Mouse (Mus musculus): ENCODE results near the gene Gyg. TPM values are rescaled to one million over a fixed set of nuclear protein-coding genes. Genes with fewer than 3 reads are reported as not detected.

Gyg gene
- total and polyA plus RNA-seq, 2 experiments from 2014 or later = 35.9 to 69.3 TPM

DNA sequence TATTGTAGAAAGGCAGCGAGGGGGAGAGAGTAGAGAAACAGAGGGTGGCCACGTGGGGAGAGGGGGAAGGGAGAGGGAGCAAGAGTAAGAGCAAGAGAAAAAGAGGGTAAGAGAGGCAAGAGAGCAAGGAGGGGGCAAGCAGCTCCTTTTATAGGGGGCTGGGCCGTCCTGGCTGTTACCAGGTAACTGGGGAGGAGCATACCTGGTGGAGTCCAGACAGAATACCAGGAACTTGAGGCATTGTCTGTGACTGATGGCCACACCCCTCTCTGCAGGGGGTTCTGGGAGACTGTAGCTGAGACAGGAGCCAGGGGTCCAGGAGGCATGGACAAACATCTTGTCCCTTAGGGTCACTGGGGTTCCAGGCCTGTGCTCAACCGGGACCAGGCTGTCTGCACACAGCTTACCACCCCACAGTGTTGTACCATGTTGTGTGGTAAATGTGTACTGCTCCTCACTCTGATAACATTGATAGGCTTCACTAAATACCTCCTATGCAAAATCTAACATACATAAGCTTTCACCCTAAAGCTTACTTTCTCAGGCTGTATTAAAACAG is 35.4 kb downstream of the Gyg start:
- WGBS = 56% methylated on average over 4 of the region's 4 CpGs
- DNase-seq (no peak), ATAC-seq (no peak)
- TF ChIP-seq CTCF (IDR thresholded peaks at IDR 0.05; ENCODE audit: low read depth) = no peak
- no peak overlapping the region for H3K4me2 ChIP-seq (ENCODE audit: low read depth)
- H3K4me1 ChIP-seq (ENCODE audit: insufficient read depth) = no peaks in the 10 kb centered on the region
- H3K36me3 ChIP-seq (ENCODE audit: insufficient read depth) = peaks cover 9% of the 10 kb centered on the region; the same call in 1 of the 2 replicates
- H3K27me3 ChIP-seq (ENCODE audit: insufficient read depth, low read length) = no peaks in the 10 kb centered on the region
- no peak overlapping the region for H3K4me3 ChIP-seq (ENCODE audit: low read depth, low read length)
- H3K27ac ChIP-seq (ENCODE audit: low read depth, low read length) = no peak overlapping the region
- H3K9ac ChIP-seq = no peak overlapping the region
- H3K9me3 ChIP-seq (ENCODE audit: low read length) = no peaks in the 10 kb centered on the region

DNA sequence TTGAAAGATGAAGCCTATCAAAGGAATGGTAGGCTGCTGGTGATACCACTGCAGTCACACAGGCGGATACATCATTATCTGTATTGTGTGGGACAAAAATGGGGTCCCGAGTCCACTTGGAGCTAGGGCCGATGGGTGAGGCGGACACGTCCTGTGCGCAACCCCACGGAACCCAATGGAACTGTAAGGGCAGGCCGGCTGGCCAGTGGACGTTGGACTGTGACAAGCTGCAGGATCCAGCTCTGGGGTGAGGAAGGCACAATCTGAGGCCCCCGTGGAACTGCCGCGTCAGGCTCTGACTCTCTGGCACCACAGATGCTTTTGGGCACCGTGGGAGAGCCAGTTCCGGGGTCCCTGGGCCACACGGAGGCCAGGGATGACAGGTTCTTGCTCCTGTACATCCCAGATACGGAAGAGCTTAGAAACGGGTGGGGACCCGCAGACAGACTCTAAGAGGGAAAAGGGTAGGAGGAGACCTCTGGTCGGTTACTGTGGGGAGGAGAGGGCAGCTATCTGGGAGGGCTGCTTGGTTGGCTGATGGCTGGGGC is 36.0 kb downstream of the Gyg start:
- ATAC-seq (no peak), DNase-seq (no peak)
- Histone ChIP-seq H3K4me3 (ENCODE audit: low read depth, low read length) (no peak overlapping the region), H3K4me2 (ENCODE audit: low read depth) (no peak overlapping the region), H3K36me3 (ENCODE audit: insufficient read depth) (peaks cover 9% of the 10 kb centered on the region; the same call in 1 of the 2 replicates), H3K9me3 (ENCODE audit: low read length) (no peaks in the 10 kb centered on the region), H3K4me1 (ENCODE audit: insufficient read depth) (no peaks in the 10 kb centered on the region), H3K27me3 (ENCODE audit: insufficient read depth, low read length) (no peaks in the 10 kb centered on the region), H3K9ac (no peak overlapping the region), H3K27ac (ENCODE audit: low read depth, low read length) (no peak overlapping the region)
- WGBS = 91% methylated on average over 19 of the region's 19 CpGs
- TF ChIP-seq CTCF (IDR thresholded peaks at IDR 0.05; ENCODE audit: low read depth) = no peak

DNA sequence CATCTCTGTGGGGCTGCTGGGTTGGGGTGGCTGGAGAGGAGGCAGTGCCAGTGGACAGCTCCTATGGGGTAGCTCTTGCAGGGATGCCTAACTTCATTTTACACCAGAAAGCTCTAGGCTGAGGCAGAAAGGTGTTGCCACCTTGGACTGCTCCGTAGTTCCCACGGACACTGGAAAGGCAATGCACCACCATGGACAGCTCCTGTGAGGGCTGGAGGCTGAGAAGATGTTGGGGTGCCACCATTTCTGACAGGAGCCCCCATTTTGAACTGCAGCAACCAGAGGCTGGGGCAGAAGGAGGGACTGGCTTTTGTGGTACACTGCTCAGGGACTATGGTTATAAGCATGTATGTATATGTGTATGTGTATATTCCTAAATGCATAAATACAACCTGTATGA is 43.2 kb downstream of the Gyg start:
- Histone ChIP-seq H3K36me3 (ENCODE audit: insufficient read depth) (peaks cover 15% of the 10 kb centered on the region), H3K27ac (ENCODE audit: low read depth, low read length) (no peak overlapping the region), H3K9ac (no peak overlapping the region), H3K27me3 (ENCODE audit: insufficient read depth, low read length) (no peaks in the 10 kb centered on the region), H3K4me1 (ENCODE audit: insufficient read depth) (no peaks in the 10 kb centered on the region), H3K4me2 (ENCODE audit: low read depth) (no peak overlapping the region), H3K9me3 (ENCODE audit: low read length) (no peaks in the 10 kb centered on the region), H3K4me3 (ENCODE audit: low read depth, low read length) (no peak overlapping the region)
- 95% methylated on average over 2 of the region's 2 CpGs for WGBS
- ATAC-seq = no peak
- no peak for DNase-seq
- TF ChIP-seq CTCF (IDR thresholded peaks at IDR 0.05; ENCODE audit: low read depth) = no peak

DNA sequence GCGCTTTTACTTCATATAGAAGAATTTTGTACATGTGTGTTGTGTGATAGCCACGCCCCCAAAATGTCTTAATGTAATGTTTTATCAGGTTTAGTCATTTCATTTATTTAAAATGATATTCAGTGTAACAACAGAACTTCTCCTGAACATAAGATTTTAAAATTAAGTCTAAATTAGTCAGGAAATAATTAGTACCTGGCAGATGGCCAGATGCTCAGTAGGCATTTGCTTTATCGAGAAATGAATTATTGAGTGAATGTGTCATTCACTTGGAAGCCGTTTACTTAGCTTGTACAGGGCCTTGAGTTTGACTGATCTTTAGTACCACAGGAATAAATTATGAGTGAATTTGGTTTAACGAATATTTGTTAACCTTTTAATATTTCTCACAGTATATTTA is 46.2 kb downstream of the Gyg start:
- ATAC-seq = no peak
- no peak for TF ChIP-seq CTCF (IDR thresholded peaks at IDR 0.05; ENCODE audit: low read depth)
- peak; percentile 14 for DNase-seq
- Histone ChIP-seq H3K36me3 (ENCODE audit: insufficient read depth) (peaks cover 15% of the 10 kb centered on the region), H3K9me3 (ENCODE audit: low read length) (no peaks in the 10 kb centered on the region), H3K27ac (ENCODE audit: low read depth, low read length) (no peak overlapping the region), H3K9ac (no peak overlapping the region), H3K4me1 (ENCODE audit: insufficient read depth) (no peaks in the 10 kb centered on the region), H3K27me3 (ENCODE audit: insufficient read depth, low read length) (no peaks in the 10 kb centered on the region), H3K4me2 (ENCODE audit: low read depth) (no peak overlapping the region), H3K4me3 (ENCODE audit: low read depth, low read length) (no peak overlapping the region)
- 51% methylated on average over 5 of the region's 5 CpGs for WGBS

DNA sequence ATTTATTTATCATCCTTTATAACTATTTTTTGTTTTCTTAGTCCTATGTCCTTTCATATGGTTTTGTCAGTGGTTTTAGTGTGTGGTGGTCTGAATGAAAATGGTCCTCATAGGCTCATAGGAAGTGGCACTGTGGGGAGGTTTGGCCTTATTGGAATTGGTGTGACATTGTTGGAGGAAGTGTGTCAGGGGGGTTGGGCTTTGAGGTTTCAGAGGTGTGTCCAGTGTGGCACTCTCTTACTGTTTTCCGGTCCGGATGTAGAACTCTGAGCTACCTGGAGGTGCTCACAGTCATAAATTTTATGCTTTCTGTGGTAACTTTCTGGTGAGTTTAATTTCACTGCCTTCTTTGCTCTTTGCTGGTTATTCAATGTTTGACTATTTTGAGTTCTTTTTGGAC is 50.3 kb downstream of the Gyg start:
- Histone ChIP-seq H3K9me3 (ENCODE audit: low read length) (no peaks in the 10 kb centered on the region), H3K4me1 (ENCODE audit: insufficient read depth) (no peaks in the 10 kb centered on the region), H3K4me2 (ENCODE audit: low read depth) (no peak overlapping the region), H3K27ac (ENCODE audit: low read depth, low read length) (no peak overlapping the region), H3K36me3 (ENCODE audit: insufficient read depth) (peaks cover 9% of the 10 kb centered on the region; the same call in 1 of the 2 replicates), H3K9ac (no peak overlapping the region), H3K27me3 (ENCODE audit: insufficient read depth, low read length) (no peaks in the 10 kb centered on the region), H3K4me3 (ENCODE audit: low read depth, low read length) (no peak overlapping the region)
- 100% methylated on average over 2 of the region's 2 CpGs for WGBS
- DNase-seq (no peak), ATAC-seq (no peak)
- TF ChIP-seq CTCF (IDR thresholded peaks at IDR 0.05; ENCODE audit: low read depth) = no peak

DNA sequence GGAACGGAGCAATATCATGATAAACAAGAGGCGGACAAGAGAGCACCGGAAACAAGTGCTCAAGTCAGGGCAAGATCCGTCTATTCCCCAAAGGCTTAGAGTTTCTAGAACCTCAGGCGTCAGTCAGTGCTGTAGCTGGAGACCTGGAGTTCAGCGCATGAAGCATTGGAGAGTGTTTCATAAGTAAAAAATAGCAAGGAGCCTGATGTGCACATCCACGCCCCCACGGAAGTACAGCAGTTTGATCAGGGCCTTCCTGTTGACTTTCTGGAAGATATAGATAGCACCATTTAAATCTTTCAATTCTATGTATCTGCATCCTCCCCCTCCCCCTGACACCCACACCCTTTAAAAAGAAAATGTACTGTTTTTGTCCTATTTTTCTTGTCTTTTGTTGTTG is 50.8 kb downstream of the Gyg start:
- no peak for DNase-seq
- H3K9me3 ChIP-seq (ENCODE audit: low read length) = no peaks in the 10 kb centered on the region
- no peak overlapping the region for H3K4me2 ChIP-seq (ENCODE audit: low read depth)
- no peak for ATAC-seq
- no peak overlapping the region for H3K27ac ChIP-seq (ENCODE audit: low read depth, low read length)
- H3K4me1 ChIP-seq (ENCODE audit: insufficient read depth) = no peaks in the 10 kb centered on the region
- 93% methylated on average over 8 of the region's 8 CpGs for WGBS
- H3K4me3 ChIP-seq (ENCODE audit: low read depth, low read length) = no peak overlapping the region
- no peaks in the 10 kb centered on the region for H3K27me3 ChIP-seq (ENCODE audit: insufficient read depth, low read length)
- H3K36me3 ChIP-seq (ENCODE audit: insufficient read depth) = peaks cover 9% of the 10 kb centered on the region; the same call in 1 of the 2 replicates
- H3K9ac ChIP-seq = no peak overlapping the region
- no peak for TF ChIP-seq CTCF (IDR thresholded peaks at IDR 0.05; ENCODE audit: low read depth)

DNA sequence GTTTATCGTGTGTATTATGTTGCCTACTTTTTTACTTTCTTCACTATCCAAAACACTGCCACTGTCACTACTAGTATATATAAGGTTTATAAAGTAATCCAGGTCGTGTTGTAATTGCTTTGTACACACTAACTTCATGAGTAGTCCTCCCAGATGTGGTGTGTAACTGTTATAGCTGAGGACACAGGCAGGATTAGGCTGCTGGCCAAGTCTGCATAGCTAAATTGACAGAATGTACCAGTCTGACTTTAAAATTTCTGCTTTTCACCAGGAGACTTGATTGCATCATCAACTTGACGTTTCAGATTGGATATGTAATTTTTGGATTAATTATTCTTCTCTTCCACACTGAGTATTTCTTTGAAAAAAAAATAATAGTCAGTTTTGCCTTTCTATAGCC is 51.3 kb downstream of the Gyg start:
- ATAC-seq = no peak
- no peak for TF ChIP-seq CTCF (IDR thresholded peaks at IDR 0.05; ENCODE audit: low read depth)
- H3K4me2 ChIP-seq (ENCODE audit: low read depth) = no peak overlapping the region
- H3K27me3 ChIP-seq (ENCODE audit: insufficient read depth, low read length) = no peaks in the 10 kb centered on the region
- H3K36me3 ChIP-seq (ENCODE audit: insufficient read depth) = peaks cover 9% of the 10 kb centered on the region; the same call in 1 of the 2 replicates
- no peak overlapping the region for H3K27ac ChIP-seq (ENCODE audit: low read depth, low read length)
- H3K9ac ChIP-seq = no peak overlapping the region
- H3K4me3 ChIP-seq (ENCODE audit: low read depth, low read length) = no peak overlapping the region
- no peaks in the 10 kb centered on the region for H3K4me1 ChIP-seq (ENCODE audit: insufficient read depth)
- 70% methylated on average over 3 of the region's 3 CpGs for WGBS
- no peak for DNase-seq
- H3K9me3 ChIP-seq (ENCODE audit: low read length) = no peaks in the 10 kb centered on the region

Measured in forebrain, postnatal 0 days (tissue).